ENCODE assay signal across 24 mouse cellular contexts in genomic region chr13:69456641-69457040, GRCm38 (mm10).
DNase-seq lines count a peak whose midpoint lies in the region; ATAC-seq and TF ChIP-seq lines count a peak whose summit lies in the region.
"Had no signal": no experiment of that assay in that cellular context is flagged by ENCODE, and none has a peak within 500 bp of the region (broad histone marks: within the 10 kb centered on the region; RNA-seq: fewer than 3 reads in every experiment).

No protein-coding gene starts in this region.

- no peak for TF ChIP-seq POLR2A in liver, adult 2 months (IDR thresholded peaks at IDR 0.05; ENCODE audit: extremely low read depth, insufficient read depth, low read length)

- peak; percentile 22 to 34 for DNase-seq in adrenal gland, postnatal 36 days
- DNase-seq in adrenal gland, postnatal 4 days (ENCODE audit: low spot score in 2 of 2), result no peak
- DNase-seq in liver, adult 2 months (ENCODE audit: extremely low read depth, low read depth, low spot score), result no peak
- DNase-seq in liver, embryonic 11.5 days (ENCODE audit: low spot score), result no peak
- no peak for DNase-seq in lung, postnatal 0 days (ENCODE audit: low spot score)
- DNase-seq in lung, postnatal 4 days, result no peak
- DNase-seq in thymus, postnatal 36 days, result no peak
- DNase-seq: cerebellum, adult 18-20 months; cerebellum, postnatal 14 days; kidney, adult 11 months; layer of hippocampus, adult 9-11 months; lung, postnatal 10 days; retina, postnatal 1 day; right cerebral cortex, postnatal 25 days; spleen, adult 18-20 months; thymus, postnatal 4 days had no signal

- no peak overlapping the region for H3K4me3 ChIP-seq in liver, adult 2 months (ENCODE audit: insufficient read depth, low read depth, low read length)
- H3K4me3 ChIP-seq in liver, embryonic 11.5 days (ENCODE audit: low read depth, low read length), result no peak overlapping the region
- H3K4me3 ChIP-seq in lung, postnatal 0 days (ENCODE audit: low read depth, low read length), result no peak overlapping the region
- H3K4me3 ChIP-seq: embryonic facial prominence, embryonic 12.5 days; heart, embryonic 10.5 days; hindbrain, embryonic 15.5 days; kidney, embryonic 15.5 days; myocyte; neural tube, embryonic 13.5 days had no signal

- peak; percentile 0; the same call in 1 of the 2 replicates for TF ChIP-seq CTCF in liver, adult 2 months (IDR thresholded peaks at IDR 0.05; ENCODE audit: low read depth, low read length)
- TF ChIP-seq CTCF in lung, postnatal 0 days (IDR thresholded peaks at IDR 0.05), result peak; percentile 39

- H3K4me1 ChIP-seq in liver, adult 2 months (ENCODE audit: control insufficient read depth, insufficient read depth, low read length), result no peaks in the 10 kb centered on the region
- H3K4me1 ChIP-seq in liver, embryonic 11.5 days (replicated peaks; ENCODE audit: control insufficient read depth, insufficient read depth, low read length), result no peaks in the 10 kb centered on the region
- H3K4me1 ChIP-seq in lung, postnatal 0 days (ENCODE audit: insufficient read depth, low read depth, low read length), result no peaks in the 10 kb centered on the region
- H3K4me1 ChIP-seq: embryonic facial prominence, embryonic 12.5 days; heart, embryonic 10.5 days had no signal

- H3K27ac ChIP-seq in liver, adult 2 months (replicated peaks; ENCODE audit: insufficient read depth, low read depth, low read length), result no peak overlapping the region
- H3K27ac ChIP-seq in liver, embryonic 11.5 days (ENCODE audit: low read depth, low read length), result no peak overlapping the region
- no peak overlapping the region; the same call in 1 of the 2 replicates for H3K27ac ChIP-seq in lung, postnatal 0 days (ENCODE audit: low read length)
- H3K27ac ChIP-seq: embryonic facial prominence, embryonic 12.5 days; heart, embryonic 10.5 days; hindbrain, embryonic 15.5 days; kidney, embryonic 15.5 days; neural tube, embryonic 13.5 days had no signal

- no peak overlapping the region for H3K9ac ChIP-seq in liver, adult 2 months (ENCODE audit: low read depth, low read length)
- no peak overlapping the region for H3K9ac ChIP-seq in liver, embryonic 11.5 days (ENCODE audit: low read depth, low read length)
- H3K9ac ChIP-seq in lung, postnatal 0 days (replicated peaks; ENCODE audit: low read depth), result no peak overlapping the region
- H3K9ac ChIP-seq: embryonic facial prominence, embryonic 12.5 days; hindbrain, embryonic 15.5 days; kidney, embryonic 15.5 days; neural tube, embryonic 13.5 days had no signal

- 80% methylated on average over 11 of the region's 11 CpGs for WGBS in liver, adult 2 months
- 67% methylated on average over 11 of the region's 11 CpGs for WGBS in liver, embryonic 11.5 days
- WGBS in lung, postnatal 0 days, result 63% methylated on average over 11 of the region's 11 CpGs

- no peak for TF ChIP-seq EP300 in lung, postnatal 0 days (IDR thresholded peaks at IDR 0.05)

- no peaks in the 10 kb centered on the region for H3K9me3 ChIP-seq in liver, embryonic 11.5 days (ENCODE audit: control insufficient read depth, low read length)
- H3K9me3 ChIP-seq in lung, postnatal 0 days (ENCODE audit: low read length), result no peaks in the 10 kb centered on the region
- H3K9me3 ChIP-seq: embryonic facial prominence, embryonic 12.5 days; heart, embryonic 10.5 days; hindbrain, embryonic 15.5 days; kidney, embryonic 15.5 days; neural tube, embryonic 13.5 days had no signal

- no peaks in the 10 kb centered on the region for H3K36me3 ChIP-seq in liver, adult 2 months (ENCODE audit: control insufficient read depth, insufficient read depth, low read length)
- no peaks in the 10 kb centered on the region for H3K36me3 ChIP-seq in liver, embryonic 11.5 days (ENCODE audit: control insufficient read depth, insufficient read depth, low read length)
- H3K36me3 ChIP-seq in lung, postnatal 0 days (ENCODE audit: insufficient read depth, low read length), result no peaks in the 10 kb centered on the region
- H3K36me3 ChIP-seq: embryonic facial prominence, embryonic 12.5 days; heart, embryonic 10.5 days; hindbrain, embryonic 15.5 days; kidney, embryonic 15.5 days; neural tube, embryonic 13.5 days had no signal

- no peak overlapping the region for H3K4me2 ChIP-seq in liver, embryonic 11.5 days
- no peak overlapping the region for H3K4me2 ChIP-seq in lung, postnatal 0 days (replicated peaks; ENCODE audit: low read depth, low read length)
- H3K4me2 ChIP-seq: embryonic facial prominence, embryonic 12.5 days; hindbrain, embryonic 15.5 days; kidney, embryonic 15.5 days; neural tube, embryonic 13.5 days had no signal

- no peaks in the 10 kb centered on the region for H3K79me2 ChIP-seq in liver, adult 2 months (ENCODE audit: control insufficient read depth, insufficient read depth, low read length)

- H3K27me3 ChIP-seq in liver, adult 2 months (ENCODE audit: control insufficient read depth, insufficient read depth, low read length), result no peaks in the 10 kb centered on the region
- no peaks in the 10 kb centered on the region for H3K27me3 ChIP-seq in liver, embryonic 11.5 days (replicated peaks; ENCODE audit: control insufficient read depth, insufficient read depth, low read length)
- H3K27me3 ChIP-seq in lung, postnatal 0 days (replicated peaks; ENCODE audit: insufficient read depth, low read length), result no peaks in the 10 kb centered on the region
- H3K27me3 ChIP-seq: embryonic facial prominence, embryonic 12.5 days; hindbrain, embryonic 15.5 days; neural tube, embryonic 13.5 days had no signal

- no peak for ATAC-seq in liver, embryonic 11.5 days (replicated peaks; ENCODE audit: low FRiP score)
- no peak for ATAC-seq in lung, postnatal 0 days
- 0 out of 2 replicates have a peak, but pooled peaks have one; percentile 36 for ATAC-seq in common myeloid progenitor, adult 5-6 weeks (replicated peaks; ENCODE audit: low read depth, poor library complexity, severe bottlenecking)
- ATAC-seq: midbrain, embryonic 16.5 days had no signal

Comparison
In these comparisons a context has a peak if more than half of its experiments do, and no peak if none do; other contexts are left out.
1. DNase-seq: peak in adrenal gland, postnatal 36 days (2 of 2); none in adrenal gland, postnatal 4 days (0 of 2), liver, adult 2 months (single experiment), liver, embryonic 11.5 days (single experiment), lung, postnatal 0 days (single experiment), lung, postnatal 4 days (0 of 2) and thymus, postnatal 36 days (0 of 2).